Mouse (Mus musculus) erythroblast, embryonic 14.5 days (primary cell): ENCODE data around the gene Uri1. TPM values are rescaled to one million over a fixed set of nuclear protein-coding genes. Genes with fewer than 3 reads are reported as not detected.

Source experiments
- H3K27me3 ChIP-seq: 2 replicates; pipeline ENCODE4 v1.6.1; 2012; ENCODE audit warnings: inconsistent platforms; ENCODE audit not compliant: control insufficient read depth
- H3K36me3 ChIP-seq: 2 replicates; pipeline ENCODE4 v1.6.1; 2012; ENCODE audit warnings: mild to moderate bottlenecking, inconsistent platforms; ENCODE audit not compliant: control insufficient read depth
- H3K4me1 ChIP-seq: 2 replicates; pipeline ENCODE4 v1.6.1; 2012; ENCODE audit warnings: inconsistent platforms; ENCODE audit not compliant: control insufficient read depth
- H3K4me3 ChIP-seq: replicated peaks from 2 replicates; pipeline ENCODE3; 2012; ENCODE audit warnings: moderate library complexity, mild to moderate bottlenecking, inconsistent platforms
- H3K9me3 ChIP-seq: 2 replicates; pipeline ENCODE4 v1.6.1; 2012; ENCODE audit warnings: low read length, inconsistent platforms, mixed read lengths; ENCODE audit not compliant: control insufficient read depth
- GATA1 ChIP-seq: IDR thresholded peaks from 2 replicates; pipeline ENCODE4 v1.6.1; 2012; ENCODE audit warnings: low read length, inconsistent platforms, mixed read lengths
- TAL1 ChIP-seq: IDR thresholded peaks from 3 replicates; pipeline ENCODE4 v1.6.1; 2012; ENCODE audit warnings: low read length, inconsistent platforms, mixed read lengths
- polyA plus RNA-seq: library from polyadenylated mRNA; stranded (reverse); fragments of >175 nt; gene quantifications from 2 replicates; pipeline ENCODE4 v1.2.3, GENCODE M21; 2012

Uri1 gene
- polyA plus RNA-seq, 1 experiment: 0.35 TPM

GRCm38 (mm10) chr7:38047229-38047628 is 23.9 kb upstream of the Uri1 start:
- Histone ChIP-seq H3K9me3 (no peaks in the 10 kb centered on the region), H3K4me3 (no peak overlapping the region), H3K27me3 (no peaks in the 10 kb centered on the region), H3K36me3 (no peaks in the 10 kb centered on the region), H3K4me1 (no peaks in the 10 kb centered on the region)
- TF ChIP-seq GATA1 (no peak), TAL1 (no peak)

- TF ChIP-seq GATA1: no peak
- no peak for TF ChIP-seq TAL1
- H3K36me3 ChIP-seq: no peaks in the 10 kb centered on the region
- no peak overlapping the region for H3K4me3 ChIP-seq
- H3K9me3 ChIP-seq: no peaks in the 10 kb centered on the region
- H3K4me1 ChIP-seq: no peaks in the 10 kb centered on the region
- H3K27me3 ChIP-seq: no peaks in the 10 kb centered on the region; the same call in 1 of the 2 replicates
Measured at GRCm38 (mm10) chr7:38041244-38041643, 17.9 kb upstream of the Uri1 start.

- Histone ChIP-seq H3K4me3 (no peak overlapping the region), H3K36me3 (no peaks in the 10 kb centered on the region), H3K9me3 (no peaks in the 10 kb centered on the region), H3K4me1 (no peaks in the 10 kb centered on the region), H3K27me3 (no peaks in the 10 kb centered on the region; the same call in 1 of the 2 replicates)
- TF ChIP-seq TAL1 (no peak), GATA1 (no peak)
Measured at GRCm38 (mm10) chr7:38037586-38037985, 14.2 kb upstream of the Uri1 start.

GRCm38 (mm10) chr7:38031183-38031582 is 7.8 kb upstream of the Uri1 start:
- H3K4me3 ChIP-seq: no peak overlapping the region
- H3K4me1 ChIP-seq: no peaks in the 10 kb centered on the region
- no peaks in the 10 kb centered on the region for H3K27me3 ChIP-seq
- H3K9me3 ChIP-seq: no peaks in the 10 kb centered on the region
- TF ChIP-seq GATA1: no peak
- no peak for TF ChIP-seq TAL1
- no peaks in the 10 kb centered on the region for H3K36me3 ChIP-seq

GRCm38 (mm10) chr7:38030606-38031005 is 7.3 kb upstream of the Uri1 start:
- TF ChIP-seq TAL1 (no peak), GATA1 (no peak)
- no peak overlapping the region for H3K4me3 ChIP-seq
- H3K4me1 ChIP-seq: no peaks in the 10 kb centered on the region
- H3K9me3 ChIP-seq: no peaks in the 10 kb centered on the region
- H3K36me3 ChIP-seq: no peaks in the 10 kb centered on the region
- no peaks in the 10 kb centered on the region for H3K27me3 ChIP-seq

GRCm38 (mm10) chr7:38029986-38030385 is 6.6 kb upstream of the Uri1 start:
- Histone ChIP-seq H3K4me3 (no peak overlapping the region), H3K27me3 (no peaks in the 10 kb centered on the region), H3K9me3 (no peaks in the 10 kb centered on the region), H3K36me3 (no peaks in the 10 kb centered on the region), H3K4me1 (no peaks in the 10 kb centered on the region)
- TF ChIP-seq GATA1 (no peak), TAL1 (no peak)

GRCm38 (mm10) chr7:38029083-38029482 is 5.7 kb upstream of the Uri1 start:
- H3K4me3 ChIP-seq: no peak overlapping the region
- no peaks in the 10 kb centered on the region for H3K4me1 ChIP-seq
- no peaks in the 10 kb centered on the region for H3K9me3 ChIP-seq
- no peaks in the 10 kb centered on the region for H3K27me3 ChIP-seq
- no peaks in the 10 kb centered on the region for H3K36me3 ChIP-seq
- TF ChIP-seq GATA1: no peak
- no peak for TF ChIP-seq TAL1

- Histone ChIP-seq H3K4me1 (no peaks in the 10 kb centered on the region), H3K36me3 (no peaks in the 10 kb centered on the region), H3K27me3 (peaks cover 4% of the 10 kb centered on the region), H3K4me3 (no peak overlapping the region), H3K9me3 (no peaks in the 10 kb centered on the region)
- TF ChIP-seq TAL1: no peak
- no peak for TF ChIP-seq GATA1
Measured at GRCm38 (mm10) chr7:38027940-38028600, 4.7 kb upstream of the Uri1 start.

GRCm38 (mm10) chr7:38024839-38025238 is 1.5 kb upstream of the Uri1 start:
- TF ChIP-seq TAL1 (no peak), GATA1 (no peak)
- no peak overlapping the region for H3K4me3 ChIP-seq
- H3K27me3 ChIP-seq: peaks cover 6% of the 10 kb centered on the region

GRCm38 (mm10) chr7:38019770-38020169 is 3.6 kb downstream of the Uri1 start:
- H3K27me3 ChIP-seq: peaks cover 6% of the 10 kb centered on the region
- no peak for TF ChIP-seq TAL1
- no peak for TF ChIP-seq GATA1
- H3K9me3 ChIP-seq: no peaks in the 10 kb centered on the region

More at GRCm38 (mm10) chr7:38024839-38025238, 1.5 kb upstream of the Uri1 start:
- Histone ChIP-seq H3K4me1 (peaks cover 4% of the 10 kb centered on the region), H3K36me3 (no peaks in the 10 kb centered on the region), H3K9me3 (no peaks in the 10 kb centered on the region)

More at GRCm38 (mm10) chr7:38019770-38020169, 3.6 kb downstream of the Uri1 start:
- Histone ChIP-seq H3K4me1 (peaks cover 16% of the 10 kb centered on the region), H3K36me3 (no peaks in the 10 kb centered on the region), H3K4me3 (peak overlapping the region; percentile 86)
